Mouse (Mus musculus): ENCODE results near the gene Setd3.

Setd3 gene

DNA sequence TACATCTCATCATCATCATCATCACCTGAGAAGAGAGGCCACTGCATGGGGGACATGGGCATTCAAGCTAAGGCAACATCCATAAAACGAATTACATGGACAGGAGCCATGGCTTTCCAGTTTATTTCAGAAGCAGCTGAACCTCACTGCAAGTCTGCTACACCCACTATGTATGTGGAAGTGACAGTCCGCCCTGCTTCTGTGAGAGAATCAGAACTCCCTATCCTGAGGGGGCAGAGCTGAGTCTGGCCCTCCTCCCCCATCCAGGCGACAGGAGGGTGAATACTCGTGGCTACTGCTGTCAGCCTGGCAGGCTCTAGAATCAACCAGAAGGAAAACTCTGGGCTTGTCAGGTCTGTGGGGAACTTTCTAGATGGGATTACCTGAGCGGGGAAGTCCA is 106.2 kb downstream of the Setd3 start:
- DNase-seq (ENCODE audit: low read depth, low spot score), result no peak

DNA sequence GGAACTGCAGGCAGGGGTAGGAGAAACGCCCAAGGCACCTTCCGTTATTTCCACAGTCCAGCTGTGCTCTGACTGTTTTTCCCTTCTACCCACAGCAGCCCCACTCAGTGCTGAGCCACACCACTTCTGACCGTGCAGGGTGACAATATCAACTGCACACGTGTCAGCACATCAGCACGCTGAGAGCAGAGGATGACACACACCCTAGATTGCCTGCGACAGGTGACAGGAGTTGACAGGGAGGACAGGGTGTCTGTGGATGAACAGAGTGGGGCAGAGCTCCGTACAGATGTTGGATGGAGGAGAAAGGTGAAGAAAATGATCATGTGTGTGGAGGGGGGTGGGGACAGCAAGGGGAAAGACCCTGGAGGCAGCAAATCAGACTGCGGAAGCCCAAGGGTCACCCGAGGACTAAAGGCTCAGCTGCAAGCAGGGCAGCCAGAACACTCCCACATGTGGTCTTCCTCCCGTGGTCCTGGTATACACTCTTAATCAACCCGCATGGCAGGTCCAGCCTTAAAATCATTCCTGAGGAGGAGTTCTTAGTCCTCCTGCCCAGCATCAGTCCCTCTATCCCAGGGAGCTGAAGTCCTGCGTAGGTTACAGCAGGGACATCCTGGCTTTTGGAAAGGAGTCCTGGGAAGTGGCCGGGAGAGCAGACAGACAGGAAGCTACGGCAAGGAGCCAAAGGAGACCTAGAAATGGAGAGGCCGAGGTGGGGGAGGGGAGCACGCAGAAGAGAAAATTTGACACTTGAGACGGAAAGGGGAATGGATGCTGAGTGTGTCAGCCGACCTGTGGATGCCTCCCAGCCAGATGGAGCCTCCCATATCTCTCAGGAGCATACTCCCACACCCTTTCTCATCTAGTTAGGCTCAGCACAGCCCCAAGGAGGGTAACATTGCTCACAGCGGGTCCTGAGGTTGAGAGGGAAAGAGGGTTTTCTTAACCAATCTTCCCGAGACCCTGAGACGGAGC is 108.1 kb downstream of the Setd3 start:
- DNase-seq (ENCODE audit: low read depth, low spot score), result no peak

DNA sequence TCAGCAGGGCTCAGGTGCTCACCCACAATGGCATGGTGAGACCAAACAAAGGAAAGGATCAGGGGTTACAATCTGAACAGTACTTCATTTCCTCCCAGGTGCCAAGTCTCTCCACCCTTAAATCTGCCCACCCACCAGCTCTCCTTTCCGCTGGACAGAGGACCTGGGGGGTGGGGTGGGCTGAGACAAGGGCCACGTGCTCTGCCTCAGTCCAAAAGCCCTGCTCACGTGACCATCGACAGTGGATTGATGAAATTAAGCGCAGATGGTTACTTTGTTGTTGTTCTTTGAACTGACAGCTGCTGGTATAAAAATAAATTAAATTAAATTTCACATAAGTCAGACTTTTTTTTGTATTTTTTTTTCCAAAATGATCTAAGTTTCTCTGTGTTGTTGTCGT is 109.6 kb downstream of the Setd3 start:
- DNase-seq (ENCODE audit: low read depth, low spot score), result no peak

DNA sequence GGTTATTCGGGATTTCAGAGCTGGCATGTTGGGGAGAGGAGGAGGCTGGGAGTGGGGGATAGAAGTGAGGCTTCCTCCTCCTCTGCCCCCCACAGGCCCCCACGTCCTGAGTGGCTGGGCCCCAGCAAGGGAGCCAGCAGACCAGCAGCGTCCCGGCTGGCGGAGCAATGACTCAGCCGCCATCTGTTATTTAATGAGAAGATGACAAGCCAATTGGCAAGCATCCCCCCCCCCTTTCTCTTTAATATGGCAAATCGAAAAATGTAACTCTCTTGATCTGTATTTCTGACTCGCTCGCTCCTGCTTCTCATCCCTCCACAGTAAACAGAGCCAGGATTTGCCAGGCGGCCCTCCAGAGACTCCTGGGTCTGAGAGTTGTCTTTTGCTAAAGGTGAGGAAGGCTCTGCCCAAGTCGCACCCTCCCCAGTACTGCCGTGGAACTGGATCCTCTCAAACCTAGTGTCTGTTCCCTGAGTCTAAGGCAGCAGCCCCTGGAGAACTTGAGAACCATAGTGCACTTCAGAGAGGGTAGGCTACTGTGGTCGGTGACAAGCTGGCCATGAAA is 111.2 kb downstream of the Setd3 start:
- no peak for DNase-seq (ENCODE audit: low read depth, low spot score)

GRCm38 (mm10) chr12:108067231-108067630 is 111.9 kb downstream of the Setd3 start:
- DNase-seq (ENCODE audit: low read depth, low spot score), result no peak

GRCm38 (mm10) chr12:108064396-108064998 is 114.6 kb downstream of the Setd3 start:
- DNase-seq (ENCODE audit: low read depth, low spot score), result peak; percentile 27

GRCm38 (mm10) chr12:108063986-108064385 is 115.1 kb downstream of the Setd3 start:
- DNase-seq (ENCODE audit: low read depth, low spot score), result no peak

DNA sequence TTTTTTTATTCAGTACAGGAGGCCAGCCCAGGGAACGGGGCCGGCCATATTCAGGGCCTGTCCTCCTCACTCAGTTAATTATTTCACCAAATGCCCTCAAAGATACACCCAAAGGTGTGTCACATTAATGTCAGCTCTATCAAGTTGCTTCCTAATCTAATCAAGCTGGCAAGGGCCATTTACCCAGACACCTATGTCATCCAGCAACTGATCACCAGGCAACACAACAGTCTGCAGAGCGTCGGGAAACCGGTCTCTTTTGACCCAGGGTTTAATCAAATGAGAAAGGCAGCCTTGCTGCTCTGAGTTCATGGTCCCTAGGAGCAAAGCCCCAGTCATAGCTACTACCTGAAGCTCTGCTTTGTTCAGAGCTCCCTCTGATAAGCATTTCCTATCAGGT is 117.0 kb downstream of the Setd3 start:
- no peak for DNase-seq (ENCODE audit: low read depth, low spot score)

- DNase-seq (ENCODE audit: low read depth, low spot score), result no peak
Observed at GRCm38 (mm10) chr12:108061661-108062060, 117.5 kb downstream of the Setd3 start.
